Mouse (Mus musculus) liver, postnatal 0 days (tissue): ENCODE measurements around the gene Olfr313.

Source experiments
- CTCF ChIP-seq: sonication (generic); IDR thresholded peaks from 2 replicates; pipeline ENCODE4 v1.5.1; 2016; ENCODE audit warnings: antibody characterized with exemption, low read depth
- EP300 ChIP-seq: IDR thresholded peaks from 2 replicates; pipeline ENCODE4 v1.6.1; 2016; ENCODE audit warnings: antibody characterized with exemption, low read depth, mild to moderate bottlenecking

GRCm38 (mm10) chr11:58815676-58816075 is 876 bp downstream of the Olfr313 start:
- TF ChIP-seq EP300 (no peak), CTCF (no peak)
